Mouse (Mus musculus) ovary, postnatal 14 days (tissue): ENCODE data around the gene Abl1.

Experiments
- DNase-seq: peaks from one replicate; pipeline ENCODE4 v3.0.0; 2022; ENCODE audit warnings: low spot score

The Abl1 gene

GRCm38 (mm10) chr2:31787029-31787428, 98.9 kb downstream of the Abl1 start:
- peak; percentile 74 for DNase-seq

- no peak for DNase-seq
These were observed 100.1 kb downstream of the Abl1 start for GRCm38 (mm10) chr2:31788227-31788626.

GRCm38 (mm10) chr2:31789215-31789614, 101.0 kb downstream of the Abl1 start:
- DNase-seq, result no peak

GRCm38 (mm10) chr2:31790728-31791251, 102.6 kb downstream of the Abl1 start:
- no peak for DNase-seq

- DNase-seq, result no peak
These were observed 103.1 kb downstream of the Abl1 start for GRCm38 (mm10) chr2:31791260-31791659.

GRCm38 (mm10) chr2:31792611-31793010, 104.4 kb downstream of the Abl1 start:
- no peak for DNase-seq

- no peak for DNase-seq
These were observed 108.8 kb downstream of the Abl1 start for GRCm38 (mm10) chr2:31796943-31797342.

GRCm38 (mm10) chr2:31801416-31801815, 113.2 kb downstream of the Abl1 start:
- DNase-seq, result no peak

- no peak for DNase-seq
These were observed 114.6 kb downstream of the Abl1 start for GRCm38 (mm10) chr2:31802811-31803210.

GRCm38 (mm10) chr2:31803480-31803879, 115.3 kb downstream of the Abl1 start:
- DNase-seq, result no peak

GRCm38 (mm10) chr2:31806639-31807382, 118.6 kb downstream of the Abl1 start:
- no peak for DNase-seq

GRCm38 (mm10) chr2:31808410-31809357, 120.5 kb downstream of the Abl1 start:
- no peak for DNase-seq

GRCm38 (mm10) chr2:31809358-31809740, 121.2 kb downstream of the Abl1 start:
- no peak for DNase-seq

GRCm38 (mm10) chr2:31810444-31810843, 122.3 kb downstream of the Abl1 start, which contains the start of gene Qrfp:
Gene Qrfp, minus strand, starts transcription at chr2:31810580.
- no peak for DNase-seq

- DNase-seq, result no peak
These were observed 123.1 kb downstream of the Abl1 start for GRCm38 (mm10) chr2:31811086-31811958.

GRCm38 (mm10) chr2:31813641-31814040, 125.5 kb downstream of the Abl1 start:
- no peak for DNase-seq

GRCm38 (mm10) chr2:31814699-31815098, 126.5 kb downstream of the Abl1 start:
- no peak for DNase-seq

GRCm38 (mm10) chr2:31815367-31815766, 127.2 kb downstream of the Abl1 start:
- peak; percentile 52 for DNase-seq

- no peak for DNase-seq
These were observed 134.6 kb downstream of the Abl1 start for GRCm38 (mm10) chr2:31822524-31823371.

GRCm38 (mm10) chr2:31823933-31824730, 136.0 kb downstream of the Abl1 start:
- DNase-seq, result no peak
